Mouse (Mus musculus) lung, postnatal 25 days (tissue): Measurements from ENCODE around the gene Scamp2.

Source experiments
- DNase-seq: peaks from one replicate; pipeline ENCODE4 v3.0.0; 2022; ENCODE audit warnings: low spot score

The Scamp2 gene

GRCm38 (mm10) chr9:57627191-57627590 lies 66.4 kb downstream of the Scamp2 start:
- DNase-seq = no peak

- no peak for DNase-seq
Observed at GRCm38 (mm10) chr9:57627892-57628291, 67.1 kb downstream of the Scamp2 start.

GRCm38 (mm10) chr9:57628717-57629116 lies 68.0 kb downstream of the Scamp2 start:
- no peak for DNase-seq

GRCm38 (mm10) chr9:57629118-57629874 lies 68.6 kb downstream of the Scamp2 start:
- peak; percentile 81 for DNase-seq

- DNase-seq = no peak
Observed at GRCm38 (mm10) chr9:57633481-57634024, 72.8 kb downstream of the Scamp2 start.

GRCm38 (mm10) chr9:57637272-57637671 lies 76.5 kb downstream of the Scamp2 start:
- DNase-seq = no peak

GRCm38 (mm10) chr9:57637741-57638322 lies 77.1 kb downstream of the Scamp2 start:
- peak; percentile 78 for DNase-seq
